Mouse (Mus musculus) macrophage (primary cell): ENCODE results near the gene Ppp1r26. TPM values are rescaled to one million over a fixed set of nuclear protein-coding genes. Genes with fewer than 3 reads are reported as not detected.

Experiments used
- H3K27ac ChIP-seq: fragments of 350-480 bp; formaldehyde crosslinking; 2 replicates; pipeline ENCODE4 v1.9.0; 2021
- H3K36me3 ChIP-seq: fragments of 350-480 bp; formaldehyde crosslinking; 2 replicates; pipeline ENCODE4 v1.9.0; 2021; ENCODE audit errors: inconsistent target
- H3K4me3 ChIP-seq: fragments of 350-480 bp; formaldehyde crosslinking; 2 replicates; pipeline ENCODE4 v1.9.0; 2021; ENCODE audit errors: inconsistent target
- H3K79me2 ChIP-seq: fragments of 350-480 bp; formaldehyde crosslinking; 2 replicates; pipeline ENCODE4 v1.9.0; 2021; ENCODE audit errors: inconsistent target
- WGBS: methylation state at CpG from one replicate; pipeline ENCODE4 v1.1.7; 2026; ENCODE audit warnings: inconsistent platforms; ENCODE audit not compliant: missing documents; 5-methylcytosine and 5-hydroxymethylcytosine counted together
- polyA plus RNA-seq: library from polyadenylated mRNA; stranded (reverse); fragments of 250-400 nt; gene quantifications from 3 replicates; pipeline ENCODE4 v1.2.4, GENCODE M21; 2018; ENCODE audit warnings: inconsistent platforms
- total RNA-seq, 78 experiments: library from RNA; depleted of rRNA; stranded (reverse); fragments of 250-400 nt; gene quantifications; 1 replicate in 9 of 78; 2 replicates in 24 of 78; 3 replicates in 43 of 78; 4 replicates in 2 of 78; pipeline ENCODE4 v1.2.4; 2018; ENCODE audit warnings: inconsistent platforms in 56 of 78

Ppp1r26 gene
- total RNA-seq (2018; cell fraction: chromatin; rRNA removed), result 1 to 10 TPM in 3 of 26 experiments, under 1 TPM in 15, not detected in 8; 0.20 to 1.5 (median 0.57) TPM
- total RNA-seq (2018; cell fraction: cytosol; rRNA removed), result under 1 TPM; 0.03 to 0.61 (median 0.17) TPM
- under 1 TPM in 24 of 26 experiments, not detected in 2; 0.12 to 0.72 (median 0.37) TPM for total RNA-seq (2018; cell fraction: nucleus; rRNA removed)
- polyA plus RNA-seq, result 0.14 to 0.25 TPM (median 0.14 TPM) in 3 replicates

GRCm38 (mm10) chr2:28446515-28447314 is at the start of gene Ppp1r26:
Gene Ppp1r26 (plus strand): TSS chr2:28446800.
- WGBS, result 2% methylated on average over 109 of the region's 118 CpGs
- no peak within 1 kb of the TSS for H3K4me3 ChIP-seq
- H3K36me3 ChIP-seq, result no peaks in the 10 kb centered on the region

GRCm38 (mm10) chr2:28396928-28397327 is 49.7 kb upstream of the Ppp1r26 start:
- Histone ChIP-seq H3K4me3 (no peak overlapping the region), H3K79me2 (no peaks in the 10 kb centered on the region), H3K27ac (peak overlapping the region; percentile 65), H3K36me3 (no peaks in the 10 kb centered on the region)
- 73% methylated on average over 2 of the region's 2 CpGs for WGBS

More at GRCm38 (mm10) chr2:28446515-28447314, at the start of gene Ppp1r26:
- no peaks in the 10 kb centered on the region for H3K79me2 ChIP-seq
- H3K27ac ChIP-seq, result no peak within 1 kb of the TSS

GRCm38 (mm10) chr2:28397417-28398119 is 49.0 kb upstream of the Ppp1r26 start:
- no peaks in the 10 kb centered on the region for H3K79me2 ChIP-seq
- WGBS, result 86% methylated on average over 4 of the region's 4 CpGs
- H3K4me3 ChIP-seq, result no peak overlapping the region
- H3K36me3 ChIP-seq, result no peaks in the 10 kb centered on the region
- peak overlapping the region; percentile 65 for H3K27ac ChIP-seq

GRCm38 (mm10) chr2:28401647-28402046 is 45.0 kb upstream of the Ppp1r26 start:
- 0% methylated on average over 11 of the region's 11 CpGs for WGBS
- H3K27ac ChIP-seq, result peak overlapping the region; percentile 90
- no peaks in the 10 kb centered on the region for H3K36me3 ChIP-seq
- no peak overlapping the region for H3K4me3 ChIP-seq
- no peaks in the 10 kb centered on the region for H3K79me2 ChIP-seq

- H3K36me3 ChIP-seq, result no peaks in the 10 kb centered on the region
- no peak overlapping the region for H3K4me3 ChIP-seq
- peak overlapping the region; percentile 90 for H3K27ac ChIP-seq
- no peaks in the 10 kb centered on the region for H3K79me2 ChIP-seq
These were observed 44.5 kb upstream of the Ppp1r26 start for GRCm38 (mm10) chr2:28402128-28402527.

GRCm38 (mm10) chr2:28407796-28408195 is 38.8 kb upstream of the Ppp1r26 start:
- H3K4me3 ChIP-seq, result no peak overlapping the region
- WGBS, result 83% methylated on average over 7 of the region's 7 CpGs
- H3K79me2 ChIP-seq, result no peaks in the 10 kb centered on the region
- H3K36me3 ChIP-seq, result no peaks in the 10 kb centered on the region
- no peak overlapping the region for H3K27ac ChIP-seq

- H3K4me3 ChIP-seq, result no peak overlapping the region
- 91% methylated on average over 4 of the region's 4 CpGs for WGBS
- no peaks in the 10 kb centered on the region for H3K36me3 ChIP-seq
- no peaks in the 10 kb centered on the region for H3K79me2 ChIP-seq
- no peak overlapping the region for H3K27ac ChIP-seq
These were observed 37.5 kb upstream of the Ppp1r26 start for GRCm38 (mm10) chr2:28409144-28409543.

GRCm38 (mm10) chr2:28409566-28409965 is 37.0 kb upstream of the Ppp1r26 start:
- Histone ChIP-seq H3K27ac (no peak overlapping the region), H3K4me3 (no peak overlapping the region), H3K79me2 (no peaks in the 10 kb centered on the region), H3K36me3 (no peaks in the 10 kb centered on the region)
- WGBS, result 94% methylated on average over 3 of the region's 3 CpGs

- no peaks in the 10 kb centered on the region for H3K36me3 ChIP-seq
- no peaks in the 10 kb centered on the region for H3K79me2 ChIP-seq
- no peak overlapping the region for H3K4me3 ChIP-seq
- WGBS, result 88% methylated on average over 6 of the region's 6 CpGs
- H3K27ac ChIP-seq, result no peak overlapping the region
These were observed 33.7 kb upstream of the Ppp1r26 start for GRCm38 (mm10) chr2:28412936-28413335.

- Histone ChIP-seq H3K36me3 (no peaks in the 10 kb centered on the region), H3K4me3 (no peak overlapping the region), H3K79me2 (no peaks in the 10 kb centered on the region), H3K27ac (no peak overlapping the region)
- 96% methylated on average over 5 of the region's 5 CpGs for WGBS
These were observed 32.4 kb upstream of the Ppp1r26 start for GRCm38 (mm10) chr2:28414116-28414756.

GRCm38 (mm10) chr2:28414757-28415137 is 31.9 kb upstream of the Ppp1r26 start:
- no peaks in the 10 kb centered on the region for H3K36me3 ChIP-seq
- no peaks in the 10 kb centered on the region for H3K79me2 ChIP-seq
- H3K27ac ChIP-seq, result no peak overlapping the region
- WGBS, result 94% methylated on average over 5 of the region's 5 CpGs
- H3K4me3 ChIP-seq, result no peak overlapping the region

- Histone ChIP-seq H3K4me3 (no peak overlapping the region), H3K36me3 (no peaks in the 10 kb centered on the region), H3K27ac (no peak overlapping the region), H3K79me2 (no peaks in the 10 kb centered on the region)
- WGBS, result 94% methylated on average over 9 of the region's 10 CpGs
These were observed 31.1 kb upstream of the Ppp1r26 start for GRCm38 (mm10) chr2:28415387-28416024.

GRCm38 (mm10) chr2:28416511-28416910 is 30.1 kb upstream of the Ppp1r26 start:
- no peak overlapping the region for H3K27ac ChIP-seq
- H3K4me3 ChIP-seq, result no peak overlapping the region
- no peaks in the 10 kb centered on the region for H3K79me2 ChIP-seq
- no peaks in the 10 kb centered on the region for H3K36me3 ChIP-seq
- 88% methylated on average over 1 of the region's 1 CpGs for WGBS

- Histone ChIP-seq H3K36me3 (no peaks in the 10 kb centered on the region), H3K4me3 (no peak overlapping the region), H3K27ac (no peak overlapping the region), H3K79me2 (no peaks in the 10 kb centered on the region)
- 21% methylated on average over 2 of the region's 2 CpGs for WGBS
These were observed 28.6 kb upstream of the Ppp1r26 start for GRCm38 (mm10) chr2:28418034-28418433.
